Mouse (Mus musculus) heart, adult 2 months (tissue): Measurements from ENCODE around the gene Ghr. TPM values are rescaled to one million over a fixed set of nuclear protein-coding genes. Genes with fewer than 3 reads are reported as not detected.

Experiments
- DNase-seq, 2 experiments: peaks; one replicate each; pipeline ENCODE4 v3.0.0; 2021
- H3K27ac ChIP-seq: fragments of 200-600 bp; 2 replicates; pipeline ENCODE4 v1.8.1; 2022
- H3K27me3 ChIP-seq: fragments of 200-500 bp; 2 replicates; pipeline ENCODE4 v1.6.1; 2012; ENCODE audit warnings: mild to moderate bottlenecking, low read length, inconsistent platforms, mixed read lengths; ENCODE audit not compliant: control insufficient read depth, insufficient read depth
- H3K36me3 ChIP-seq: fragments of 200-500 bp; 2 replicates; pipeline ENCODE4 v1.6.1; 2012; ENCODE audit warnings: low read length, inconsistent platforms; ENCODE audit not compliant: control insufficient read depth, insufficient read depth
- H3K4me1 ChIP-seq: fragments of 200-500 bp; 2 replicates; pipeline ENCODE4 v1.6.1; 2011; ENCODE audit warnings: low read length; ENCODE audit not compliant: control insufficient read depth, insufficient read depth
- H3K4me3 ChIP-seq: fragments of 200-600 bp; 2 replicates; pipeline ENCODE4 v1.8.1; 2022
- H3K79me2 ChIP-seq: fragments of 200-500 bp; replicated peaks from 2 replicates; pipeline ENCODE4 v1.6.1; 2012; ENCODE audit warnings: mild to moderate bottlenecking, inconsistent platforms, low read length, moderate library complexity, mixed read lengths; ENCODE audit not compliant: control insufficient read depth, insufficient read depth
- H3K9ac ChIP-seq: fragments of 200-500 bp; 2 replicates; pipeline ENCODE4 v1.6.1; 2012; ENCODE audit warnings: low read depth, mild to moderate bottlenecking, control low read depth, inconsistent platforms, low read length, mixed read lengths
- CTCF ChIP-seq: fragments of 200-600 bp; IDR thresholded peaks from 2 replicates; pipeline ENCODE4 v1.8.1; 2022; ENCODE audit warnings: antibody characterized with exemption, mild to moderate bottlenecking, moderate library complexity
- EP300 ChIP-seq: fragments of 200-500 bp; IDR thresholded peaks from 2 replicates; pipeline ENCODE4 v1.6.1; 2011; ENCODE audit warnings: low read depth, low read length, control low read depth; ENCODE audit not compliant: insufficient read depth
- POLR2A ChIP-seq: fragments of 200-500 bp; IDR thresholded peaks from 2 replicates; pipeline ENCODE4 v1.6.1; 2011; ENCODE audit warnings: mild to moderate bottlenecking, low read depth, low read length, control low read depth; ENCODE audit not compliant: insufficient read depth
- WGBS: fragments of 180-500 bp; shearing (Covaris S2); methylation state at CpG from one replicate; pipeline ENCODE4 v1.1.7; 2018; 5-methylcytosine and 5-hydroxymethylcytosine counted together
- intact Hi-C: fragments of 180-260 bp; cut with DNase I; formaldehyde crosslinking; loops from one replicate; pipeline ENCODE4 v1.15.1; 2025
- polyA plus RNA-seq: library from polyadenylated mRNA; depleted of rRNA; stranded (reverse); fragments of >200 nt; gene quantifications from 2 replicates; pipeline ENCODE4 v1.2.3, GENCODE M21; 2012
- total RNA-seq, 2 experiments: library from RNA; stranded (reverse); gene quantifications; 2 replicates each; pipeline ENCODE4 v1.2.3; 2021

Ghr gene
- total and polyA plus RNA-seq, 3 experiments = 46.1 to 161 (median 160) TPM

GRCm38 (mm10) chr15:3281216-3281615 is 302.1 kb downstream of the Ghr start:
- no peak overlapping the region for H3K4me3 ChIP-seq
- peaks cover 19% of the 10 kb centered on the region for H3K36me3 ChIP-seq
- H3K9ac ChIP-seq = no peak overlapping the region
- no peak overlapping the region for H3K27ac ChIP-seq
- DNase-seq = no peak
- no peaks in the 10 kb centered on the region; the same call in 1 of the 2 replicates for H3K79me2 ChIP-seq
- no peaks in the 10 kb centered on the region for H3K27me3 ChIP-seq
- no peak for TF ChIP-seq CTCF
- TF ChIP-seq EP300 = 0 out of 2 replicates have a peak, but pooled peaks have one; percentile 28
- TF ChIP-seq POLR2A = no peak
- intact Hi-C loops = no loop called here
- no peaks in the 10 kb centered on the region; the same call in 1 of the 2 replicates for H3K4me1 ChIP-seq

GRCm38 (mm10) chr15:3279242-3279641 is 304.1 kb downstream of the Ghr start:
- H3K4me3 ChIP-seq = no peak overlapping the region
- intact Hi-C loops = no loop called here
- WGBS = 82% methylated on average over 7 of the region's 7 CpGs
- no peaks in the 10 kb centered on the region for H3K27me3 ChIP-seq
- no peak for DNase-seq
- no peak overlapping the region for H3K9ac ChIP-seq
- peaks cover 37% of the 10 kb centered on the region for H3K36me3 ChIP-seq
- peaks cover under 1% of the 10 kb centered on the region for H3K4me1 ChIP-seq
- no peak for TF ChIP-seq POLR2A
- no peak overlapping the region for H3K27ac ChIP-seq
- no peaks in the 10 kb centered on the region for H3K79me2 ChIP-seq

- 92% methylated on average over 2 of the region's 2 CpGs for WGBS
Observed at GRCm38 (mm10) chr15:3277391-3277790, 305.9 kb downstream of the Ghr start.

GRCm38 (mm10) chr15:3273191-3273590 is 310.1 kb downstream of the Ghr start:
- H3K36me3 ChIP-seq = peaks cover 38% of the 10 kb centered on the region
- intact Hi-C loops = no loop called here
- TF ChIP-seq EP300 = no peak
- TF ChIP-seq CTCF = no peak
- TF ChIP-seq POLR2A = no peak
- H3K79me2 ChIP-seq = peaks cover 1% of the 10 kb centered on the region; the same call in 1 of the 2 replicates
- H3K4me3 ChIP-seq = peak overlapping the region; percentile 62
- H3K4me1 ChIP-seq = peaks cover 12% of the 10 kb centered on the region
- H3K27me3 ChIP-seq = no peaks in the 10 kb centered on the region
- WGBS = 67% methylated on average over 1 of the region's 1 CpGs
- H3K27ac ChIP-seq = peak overlapping the region; percentile 19; the same call in 1 of the 2 replicates
- no peak overlapping the region for H3K9ac ChIP-seq
- no peak for DNase-seq

More at GRCm38 (mm10) chr15:3277391-3277790, 305.9 kb downstream of the Ghr start:
- DNase-seq = no peak
- Histone ChIP-seq H3K27ac (no peak overlapping the region), H3K27me3 (no peaks in the 10 kb centered on the region), H3K4me1 (peaks cover 7% of the 10 kb centered on the region), H3K4me3 (no peak overlapping the region), H3K36me3 (peaks cover 46% of the 10 kb centered on the region), H3K79me2 (peaks cover 1% of the 10 kb centered on the region; the same call in 1 of the 2 replicates), H3K9ac (no peak overlapping the region)
- intact Hi-C loops = no loop called here
- no peak for TF ChIP-seq POLR2A
- TF ChIP-seq CTCF = peak; percentile 68

GRCm38 (mm10) chr15:3271216-3271615 is 312.1 kb downstream of the Ghr start:
- TF ChIP-seq EP300 = peak; percentile 45; the same call in 1 of the 2 replicates
- no peak for TF ChIP-seq CTCF
- Histone ChIP-seq H3K4me1 (peaks cover 12% of the 10 kb centered on the region), H3K4me3 (peak overlapping the region; percentile 62), H3K9ac (peak overlapping the region; percentile 74), H3K27me3 (no peaks in the 10 kb centered on the region), H3K27ac (peak overlapping the region; percentile 97), H3K36me3 (peaks cover 27% of the 10 kb centered on the region), H3K79me2 (peaks cover 1% of the 10 kb centered on the region; the same call in 1 of the 2 replicates)
- DNase-seq = peak; percentile 53 to 61
- intact Hi-C loops = loop anchor here (1.0 kb wide), 1 partner anchor 43 kb away; no protein-coding TSS in a partner anchor
- 3% methylated on average over 6 of the region's 6 CpGs for WGBS

GRCm38 (mm10) chr15:3270646-3271077 is 312.6 kb downstream of the Ghr start:
- TF ChIP-seq CTCF (no peak), POLR2A (peak; percentile 100), EP300 (peak; percentile 98)
- H3K27me3 ChIP-seq = no peaks in the 10 kb centered on the region
- H3K9ac ChIP-seq = peak overlapping the region; percentile 85
- peaks cover 1% of the 10 kb centered on the region; the same call in 1 of the 2 replicates for H3K79me2 ChIP-seq
- intact Hi-C loops = loop anchor here (1.0 kb wide), 2 partner anchors 19 to 42 kb away; no protein-coding TSS in a partner anchor
- peak; percentile 90 to 91 for DNase-seq
- peak overlapping the region; percentile 62 for H3K4me3 ChIP-seq
- H3K4me1 ChIP-seq = peaks cover 12% of the 10 kb centered on the region
- H3K36me3 ChIP-seq = peaks cover 22% of the 10 kb centered on the region
- WGBS = under 1% methylated on average over 12 of the region's 12 CpGs
- peak overlapping the region; percentile 97 for H3K27ac ChIP-seq
